Mouse (Mus musculus): ENCODE measurements at regions not wholly inside any gene's neighbourhood (a gene's known extent, or its start where the extent isn't known, plus 50 kb on each side); places are given as distances from the start of the nearest gene placed in this dataset. TPM values are rescaled to one million over a fixed set of nuclear protein-coding genes. Genes with fewer than 3 reads are reported as not detected.

- 68% methylated on average over 11 of the region's 11 CpGs for WGBS
- Histone ChIP-seq H3K9ac (ENCODE audit: low read depth, low read length) (no peak overlapping the region), H3K36me3 (ENCODE audit: control insufficient read depth, insufficient read depth, low read length) (no peaks in the 10 kb centered on the region), H3K27me3 (replicated peaks; ENCODE audit: control insufficient read depth, insufficient read depth, low read length) (no peaks in the 10 kb centered on the region), H3K4me3 (ENCODE audit: low read depth, low read length) (no peak overlapping the region), H3K4me1 (ENCODE audit: control insufficient read depth, insufficient read depth, low read length) (no peaks in the 10 kb centered on the region), H3K9me3 (ENCODE audit: control insufficient read depth, low read length) (no peaks in the 10 kb centered on the region), H3K27ac (replicated peaks; ENCODE audit: low read depth, low read length) (no peak overlapping the region), H3K4me2 (ENCODE audit: low read depth, low read length) (no peak overlapping the region)
- ATAC-seq (ENCODE audit: low read depth) (no peak), DNase-seq (ENCODE audit: low spot score) (no peak)
Observed at GRCm38 (mm10) chr13:7093072-7093649, 444.6 kb upstream of the Pfkp start.

- ATAC-seq (ENCODE audit: low read depth) (no peak), DNase-seq (ENCODE audit: low spot score) (peak; percentile 2)
- Histone ChIP-seq H3K27ac (replicated peaks; ENCODE audit: low read depth, low read length) (no peak overlapping the region), H3K9ac (ENCODE audit: low read depth, low read length) (no peak overlapping the region), H3K4me2 (ENCODE audit: low read depth, low read length) (no peak overlapping the region), H3K4me3 (ENCODE audit: low read depth, low read length) (no peak overlapping the region), H3K4me1 (ENCODE audit: control insufficient read depth, insufficient read depth, low read length) (no peaks in the 10 kb centered on the region), H3K27me3 (replicated peaks; ENCODE audit: control insufficient read depth, insufficient read depth, low read length) (no peaks in the 10 kb centered on the region), H3K9me3 (ENCODE audit: control insufficient read depth, low read length) (no peaks in the 10 kb centered on the region), H3K36me3 (ENCODE audit: control insufficient read depth, insufficient read depth, low read length) (no peaks in the 10 kb centered on the region)
- WGBS: 72% methylated on average over 2 of the region's 2 CpGs
Observed at GRCm38 (mm10) chr13:7090916-7091315, 442.3 kb upstream of the Pfkp start.

- no peak for ATAC-seq (ENCODE audit: low read depth)
- no peaks in the 10 kb centered on the region for H3K4me1 ChIP-seq (ENCODE audit: control insufficient read depth, insufficient read depth, low read length)
- H3K4me2 ChIP-seq (ENCODE audit: low read depth, low read length): no peak overlapping the region
- H3K36me3 ChIP-seq (ENCODE audit: control insufficient read depth, insufficient read depth, low read length): no peaks in the 10 kb centered on the region
- WGBS: 79% methylated on average over 3 of the region's 3 CpGs
- no peaks in the 10 kb centered on the region for H3K9me3 ChIP-seq (ENCODE audit: control insufficient read depth, low read length)
- no peak overlapping the region for H3K27ac ChIP-seq (replicated peaks; ENCODE audit: low read depth, low read length)
- no peak for DNase-seq (ENCODE audit: low spot score)
- H3K27me3 ChIP-seq (replicated peaks; ENCODE audit: control insufficient read depth, insufficient read depth, low read length): no peaks in the 10 kb centered on the region
- H3K9ac ChIP-seq (ENCODE audit: low read depth, low read length): no peak overlapping the region
- no peak overlapping the region for H3K4me3 ChIP-seq (ENCODE audit: low read depth, low read length)
Observed at GRCm38 (mm10) chr13:7066211-7066610, 417.6 kb upstream of the Pfkp start.

- no peaks in the 10 kb centered on the region for H3K4me1 ChIP-seq (ENCODE audit: control insufficient read depth, insufficient read depth, low read length)
- DNase-seq (ENCODE audit: low spot score) (no peak), ATAC-seq (ENCODE audit: low read depth) (no peak)
- WGBS: 72% methylated on average over 3 of the region's 3 CpGs
- no peaks in the 10 kb centered on the region for H3K36me3 ChIP-seq (ENCODE audit: control insufficient read depth, insufficient read depth, low read length)
- no peak overlapping the region for H3K9ac ChIP-seq (ENCODE audit: low read depth, low read length)
- H3K4me3 ChIP-seq (ENCODE audit: low read depth, low read length): no peak overlapping the region
- H3K27ac ChIP-seq (replicated peaks; ENCODE audit: low read depth, low read length): no peak overlapping the region
- no peaks in the 10 kb centered on the region for H3K27me3 ChIP-seq (replicated peaks; ENCODE audit: control insufficient read depth, insufficient read depth, low read length)
- no peaks in the 10 kb centered on the region for H3K9me3 ChIP-seq (ENCODE audit: control insufficient read depth, low read length)
- no peak overlapping the region for H3K4me2 ChIP-seq (ENCODE audit: low read depth, low read length)
Observed at GRCm38 (mm10) chr13:7063717-7064116, 415.1 kb upstream of the Pfkp start.

GRCm38 (mm10) chr13:7057545-7057944 lies 409.0 kb upstream of the Pfkp start:
- H3K4me2 ChIP-seq (ENCODE audit: low read depth, low read length): no peak overlapping the region
- H3K4me3 ChIP-seq (ENCODE audit: low read depth, low read length): no peak overlapping the region
- no peaks in the 10 kb centered on the region for H3K9me3 ChIP-seq (ENCODE audit: control insufficient read depth, low read length)
- H3K27me3 ChIP-seq (replicated peaks; ENCODE audit: control insufficient read depth, insufficient read depth, low read length): no peaks in the 10 kb centered on the region
- 72% methylated on average over 8 of the region's 8 CpGs for WGBS
- no peak for ATAC-seq (ENCODE audit: low read depth)
- no peaks in the 10 kb centered on the region for H3K36me3 ChIP-seq (ENCODE audit: control insufficient read depth, insufficient read depth, low read length)
- H3K9ac ChIP-seq (ENCODE audit: low read depth, low read length): no peak overlapping the region
- no peaks in the 10 kb centered on the region for H3K4me1 ChIP-seq (ENCODE audit: control insufficient read depth, insufficient read depth, low read length)
- DNase-seq (ENCODE audit: low spot score): no peak
- H3K27ac ChIP-seq (replicated peaks; ENCODE audit: low read depth, low read length): no peak overlapping the region

Small RNA genes in the stretch of these regions (microRNA-seq; reads per million reads assigned to microRNA genes)
- not detected for gene Gm22689 (ENCODE audit: borderline number of aligned reads)

Measured in embryonic facial prominence, embryonic 14.5 days (tissue).